Mouse (Mus musculus): ENCODE results near the gene Specc1. TPM values are rescaled to one million over a fixed set of nuclear protein-coding genes. Genes with fewer than 3 reads are reported as not detected.

Specc1 gene
- total RNA-seq, 1 experiment from 2014 or later, result 19.6 TPM

DNA sequence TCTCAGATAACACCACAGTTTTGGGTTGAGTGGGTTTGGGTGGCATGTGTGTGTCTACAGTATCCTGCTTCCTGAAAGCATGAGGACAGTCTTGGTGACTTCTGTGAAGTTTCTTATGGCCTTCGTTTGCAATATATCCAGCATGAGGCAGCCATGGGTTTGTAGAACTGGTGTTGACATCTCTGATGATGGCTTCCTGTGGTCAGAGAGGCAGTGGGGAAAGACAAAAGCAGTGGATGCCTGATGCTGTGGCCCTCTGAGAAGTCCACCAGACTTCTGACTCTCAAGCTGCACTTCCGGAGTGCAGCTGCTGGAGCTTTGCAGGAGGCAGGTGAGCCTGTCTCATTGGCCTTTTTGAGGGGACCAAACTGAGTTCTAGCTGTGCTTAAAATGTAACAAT lies 60.4 kb downstream of the Specc1 start:
- no peak for DNase-seq

DNA sequence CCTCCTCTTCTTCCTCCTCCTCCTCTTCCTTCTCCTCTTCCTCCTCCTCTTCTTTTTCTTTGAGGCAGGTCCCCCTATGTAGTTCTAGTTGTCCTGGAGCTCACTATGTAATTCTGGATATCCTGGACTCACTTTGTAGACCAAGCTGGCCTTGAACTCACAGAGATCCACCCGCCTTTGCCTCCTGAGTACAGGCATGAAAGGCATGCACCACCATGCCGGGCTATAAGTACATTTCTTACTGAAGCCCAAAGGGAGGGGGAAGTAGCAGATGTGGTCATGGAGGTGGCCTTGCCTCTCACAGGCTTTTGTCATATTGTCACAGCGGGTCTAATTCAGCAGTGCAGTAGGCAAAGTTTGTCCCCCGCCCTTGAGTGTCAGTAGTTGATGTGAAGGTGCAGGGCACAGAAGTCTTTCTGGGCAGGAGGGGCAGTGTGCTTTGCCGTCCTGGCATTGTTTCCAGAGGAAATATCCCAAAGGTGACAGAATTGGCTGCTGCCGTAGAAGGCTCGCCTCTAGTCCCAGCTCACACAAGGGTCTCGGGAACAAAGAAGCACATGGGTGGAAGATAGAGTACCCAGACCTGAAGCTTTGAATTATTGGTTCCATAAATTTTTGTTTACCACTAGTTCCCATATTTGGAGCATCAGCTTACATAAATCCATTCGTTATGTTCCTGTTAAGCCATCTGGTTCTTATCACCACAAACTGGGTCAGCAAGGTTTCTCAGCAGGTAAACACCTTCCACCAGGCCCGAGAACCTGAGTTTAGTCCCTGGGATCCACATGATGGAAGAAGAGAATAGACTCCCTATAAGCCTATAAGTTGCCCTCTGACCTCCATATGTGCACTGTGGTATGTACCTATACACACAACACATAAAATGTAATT lies 62.0 kb downstream of the Specc1 start:
- no peak for DNase-seq

DNA sequence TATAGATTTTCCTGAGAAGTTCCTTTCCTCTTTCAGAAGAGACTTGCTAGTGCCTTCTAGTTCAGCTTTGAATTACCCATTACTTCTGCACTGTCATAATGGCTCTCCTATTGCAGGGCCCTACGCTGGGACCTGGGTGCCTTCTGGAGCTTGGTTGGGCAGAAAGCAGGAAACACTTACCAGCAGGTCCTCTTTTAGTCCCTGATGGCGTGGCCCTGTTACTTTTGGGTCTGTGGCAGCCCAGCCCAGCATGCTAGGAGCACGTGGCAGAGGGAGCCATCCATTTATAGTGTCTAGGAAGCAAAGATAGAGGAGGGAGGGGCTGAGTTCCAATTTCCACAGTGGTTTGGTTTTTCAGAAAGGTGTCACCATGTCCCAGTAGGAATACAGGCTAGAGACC lies 63.3 kb downstream of the Specc1 start:
- no peak for DNase-seq

DNA sequence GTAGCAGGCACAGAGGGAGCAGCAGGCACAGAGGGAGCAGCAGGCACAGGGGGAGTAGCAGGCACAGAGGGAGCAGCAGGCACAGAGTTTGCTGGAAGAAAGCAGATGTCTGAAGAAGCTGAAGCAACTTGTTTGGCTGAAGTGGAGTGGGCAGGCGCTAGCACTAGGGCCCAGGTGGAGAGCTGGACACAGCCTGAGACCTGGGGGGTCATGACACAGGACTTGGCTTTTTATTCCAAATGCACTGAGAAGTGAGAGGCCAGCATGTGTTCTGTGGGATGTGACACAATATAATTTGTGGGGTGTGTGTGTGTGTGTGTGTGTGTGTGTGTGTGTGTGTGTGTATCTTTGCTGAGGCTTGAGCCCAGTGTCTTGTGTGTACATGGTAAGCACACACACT lies 64.3 kb downstream of the Specc1 start:
- no peak for DNase-seq

DNA sequence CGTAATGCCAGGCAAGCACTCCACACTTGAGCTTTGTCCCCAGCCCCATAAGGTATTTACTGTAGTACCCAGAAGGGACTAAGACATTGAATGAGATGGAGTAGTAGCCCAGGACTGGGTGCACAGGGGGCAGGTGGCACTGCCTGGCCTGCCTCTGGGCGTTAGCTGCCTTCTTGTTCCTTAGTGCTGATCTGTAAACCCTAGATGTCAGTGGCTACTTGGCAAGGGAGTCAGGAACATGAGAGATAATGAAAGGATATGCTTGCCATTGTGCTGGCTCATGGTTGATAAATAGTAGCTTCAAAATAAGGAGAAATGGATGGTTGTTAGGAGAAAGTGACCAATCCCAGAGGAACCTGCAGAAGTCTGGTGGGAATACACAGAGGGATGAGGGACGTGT lies 65.5 kb downstream of the Specc1 start:
- no peak for DNase-seq

DNA sequence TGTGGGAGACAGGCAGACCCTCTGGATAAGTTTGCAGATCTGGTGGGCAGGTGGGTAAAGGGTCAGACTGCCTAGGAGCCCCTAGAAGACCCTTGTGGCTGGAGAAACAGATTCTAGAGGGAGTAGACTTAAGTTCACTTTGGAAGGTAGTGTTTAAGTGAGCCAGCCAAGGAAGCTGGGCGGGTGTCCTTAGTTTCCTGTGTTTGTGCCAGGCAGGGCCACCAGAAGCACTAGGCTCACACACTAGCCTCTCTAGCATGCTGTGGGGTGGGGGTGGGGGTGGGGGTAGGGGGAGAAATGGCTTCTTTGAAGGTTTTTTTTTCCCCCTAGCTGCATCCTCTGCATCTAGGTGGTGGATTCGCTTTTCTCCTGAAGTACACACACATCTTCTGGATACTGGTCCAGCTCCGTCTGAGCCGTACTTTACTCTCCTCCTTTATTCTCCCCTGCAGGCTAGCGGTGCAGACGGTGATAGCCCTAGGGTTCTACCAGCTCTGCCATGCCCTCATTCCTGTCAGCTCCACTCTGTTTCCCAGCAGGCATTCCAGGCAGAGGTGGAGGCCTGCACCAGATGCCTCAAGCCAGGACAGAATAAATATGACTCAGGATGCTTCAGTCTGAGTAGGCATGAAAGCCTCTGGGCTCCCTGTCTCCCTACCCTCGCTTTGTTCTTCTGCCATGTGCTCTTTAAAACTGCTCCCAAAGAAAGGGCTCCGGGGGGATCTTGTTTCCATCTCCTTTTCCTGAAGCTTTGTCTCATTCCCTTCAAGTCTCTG lies 66.3 kb downstream of the Specc1 start:
- no peak for DNase-seq

DNA sequence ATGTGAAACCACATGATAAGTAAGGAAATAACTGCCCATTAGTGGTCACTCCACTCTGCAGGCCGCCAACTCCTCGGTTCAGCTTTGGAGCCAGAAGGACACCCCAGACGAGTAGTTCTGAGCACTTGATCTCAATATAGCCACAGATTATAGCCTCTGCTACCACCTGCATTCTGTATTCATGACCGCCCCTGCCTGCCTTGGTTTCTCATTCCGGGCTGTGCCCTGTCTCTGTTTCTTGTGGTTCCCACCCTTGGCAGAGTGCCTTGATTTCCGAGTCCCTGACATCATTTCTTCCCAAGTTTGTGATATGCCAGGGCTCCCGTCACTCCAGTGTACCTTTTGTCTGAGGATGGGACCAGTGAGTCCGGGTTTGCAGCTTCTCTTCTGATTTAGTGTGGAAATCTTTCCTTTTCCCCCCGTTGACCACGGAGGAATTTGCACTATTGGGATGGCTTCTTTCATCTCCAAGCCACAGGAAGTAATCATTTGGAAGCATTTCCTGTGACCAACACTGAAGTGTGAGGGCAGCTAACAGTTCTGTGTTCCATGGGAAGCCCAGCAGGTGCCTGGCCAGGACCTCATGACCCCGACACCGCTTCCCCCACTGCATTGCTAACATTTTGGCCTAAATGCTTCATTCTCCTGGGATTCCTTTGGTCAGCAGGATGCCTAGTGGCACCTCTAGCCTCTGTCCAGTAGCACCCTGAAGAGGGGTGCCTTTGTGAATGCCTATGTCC lies 67.1 kb downstream of the Specc1 start:
- no peak for DNase-seq

DNA sequence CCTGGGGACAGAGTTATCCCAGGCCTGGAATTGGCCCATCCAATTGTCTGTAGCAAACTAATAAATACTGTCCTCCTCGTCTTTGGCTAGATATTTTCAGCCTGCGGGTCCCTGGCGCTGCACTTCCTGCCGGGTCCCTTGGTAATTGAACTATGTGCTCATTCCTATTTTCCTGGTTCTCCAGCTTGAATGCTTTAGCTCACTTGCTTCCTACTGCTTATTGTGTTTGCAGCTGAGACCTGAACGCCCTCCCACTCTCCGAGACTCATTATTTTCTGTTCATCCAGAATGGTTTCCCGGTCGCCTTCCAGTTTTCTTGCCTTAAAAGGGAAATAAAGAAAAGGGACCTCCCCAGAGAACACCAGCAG lies 67.7 kb downstream of the Specc1 start:
- no peak for DNase-seq

DNA sequence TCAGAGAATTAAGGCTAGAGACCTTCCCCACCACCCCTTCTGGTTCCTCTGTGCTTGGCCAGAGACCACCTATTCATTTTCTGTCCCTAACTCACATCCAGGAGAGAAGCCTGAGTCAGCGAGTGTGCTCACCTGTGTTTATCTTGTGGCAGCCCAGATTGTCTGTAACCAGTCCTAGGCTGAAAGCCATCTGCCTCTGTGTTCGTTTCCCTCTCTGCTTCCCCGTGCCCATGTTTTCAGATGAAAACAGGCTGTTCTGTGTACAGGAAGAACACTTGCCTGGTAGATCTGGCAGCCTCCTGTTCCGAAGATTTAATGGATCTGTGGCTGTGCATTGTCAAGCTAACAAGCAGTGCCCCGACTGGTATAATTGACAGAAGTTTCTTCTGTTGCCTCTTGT lies 68.4 kb downstream of the Specc1 start:
- no peak for DNase-seq

DNA sequence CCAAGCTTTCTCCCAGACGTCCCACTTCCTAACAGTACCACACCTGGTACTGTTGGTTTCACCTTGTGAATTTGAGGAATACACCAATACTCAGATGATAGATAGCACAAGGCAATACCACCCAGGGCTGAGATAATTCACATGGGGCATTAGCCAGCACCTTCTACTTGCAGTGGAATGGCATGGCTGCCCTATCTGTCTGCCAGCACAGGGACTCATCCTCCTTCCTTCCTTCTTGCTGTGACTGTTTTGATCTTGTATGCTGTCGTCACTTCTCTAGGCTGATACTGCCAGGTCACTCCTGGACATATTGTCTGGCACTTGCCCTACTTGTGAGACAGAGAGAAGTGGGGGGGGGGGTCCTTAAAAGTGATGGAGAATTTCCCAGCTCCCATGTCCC lies 69.2 kb downstream of the Specc1 start:
- no peak for DNase-seq

DNA sequence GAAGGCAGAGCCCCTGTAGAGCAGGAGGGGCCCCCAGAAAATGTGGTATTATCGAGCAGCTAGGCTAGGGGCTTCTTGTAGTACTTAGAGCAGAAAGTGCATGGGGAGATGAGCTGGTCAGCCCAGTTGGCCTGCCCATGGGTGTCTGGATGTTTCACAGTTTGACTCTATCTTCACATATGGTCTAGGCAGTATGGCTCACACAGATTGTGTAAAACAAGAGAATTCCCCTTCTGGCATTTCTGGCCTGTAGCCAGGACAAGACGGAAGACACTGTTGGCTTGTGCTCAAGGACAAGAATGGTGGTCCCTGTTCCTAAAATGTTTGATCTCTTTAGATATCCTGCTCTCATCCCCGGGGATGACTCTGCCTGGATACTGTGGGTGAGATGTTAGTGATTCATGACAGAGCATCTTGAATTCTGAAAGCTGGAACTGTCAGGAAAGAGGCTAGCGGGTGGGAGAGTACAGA lies 69.8 kb downstream of the Specc1 start:
- DNase-seq, result no peak

DNA sequence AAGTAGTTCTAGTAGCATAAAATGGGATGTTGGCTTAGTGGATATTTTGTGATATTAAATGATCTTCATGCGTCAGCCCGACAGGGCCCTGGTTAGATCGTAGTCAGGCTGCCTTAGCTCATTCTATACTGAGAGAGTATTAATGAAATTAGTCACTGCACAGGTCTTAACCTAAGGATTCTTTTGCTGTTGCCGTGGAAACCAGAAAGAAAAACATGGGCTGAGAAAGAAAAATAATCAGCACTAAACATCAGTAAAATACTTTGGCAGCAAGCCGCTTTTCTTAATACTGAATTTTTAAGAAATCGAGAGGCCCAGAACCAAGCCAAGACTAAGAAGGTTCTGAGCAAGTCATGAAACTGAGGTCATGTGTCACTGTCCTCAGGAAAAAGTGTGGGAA lies 70.7 kb downstream of the Specc1 start:
- DNase-seq, result no peak

DNA sequence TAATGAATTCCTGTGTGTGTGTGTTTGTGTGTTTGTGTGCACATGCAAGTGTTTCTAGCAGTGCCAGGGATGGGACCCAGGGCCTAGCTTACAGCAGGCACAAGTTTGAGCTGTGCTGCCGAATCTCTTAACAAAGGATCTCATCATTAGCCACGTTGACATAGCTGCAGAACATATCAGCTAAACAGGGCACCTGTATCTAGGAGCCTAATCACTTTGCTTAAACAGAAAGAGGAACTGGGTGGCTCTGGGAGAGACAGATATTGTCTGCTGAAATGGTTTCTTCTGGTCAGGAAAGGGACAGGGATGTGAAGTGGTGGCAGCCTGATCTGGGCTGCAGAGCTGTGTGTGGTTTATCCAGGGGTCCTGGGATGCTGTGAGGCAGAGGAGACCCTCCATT lies 71.1 kb downstream of the Specc1 start:
- no peak for DNase-seq

DNA sequence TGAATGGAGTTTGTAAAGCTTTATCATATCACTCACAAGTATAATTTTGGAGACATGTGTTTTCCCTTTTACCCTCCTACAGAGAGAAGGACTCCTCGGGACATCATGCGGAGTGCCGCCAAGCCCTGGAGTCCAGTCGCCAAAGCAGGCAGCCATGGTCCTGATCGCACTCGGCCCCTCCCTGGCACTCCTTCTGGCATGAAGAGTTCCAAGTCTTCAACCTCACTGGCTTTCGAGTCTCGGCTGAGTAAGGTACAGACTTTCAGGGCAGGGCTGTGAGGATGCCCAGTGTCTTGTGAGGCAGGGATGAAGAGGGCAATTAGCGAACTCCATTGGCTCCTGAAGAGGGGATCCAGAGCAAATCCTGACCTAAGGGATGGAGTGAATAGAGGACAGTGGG lies 72.6 kb downstream of the Specc1 start:
- DNase-seq, result no peak

DNA sequence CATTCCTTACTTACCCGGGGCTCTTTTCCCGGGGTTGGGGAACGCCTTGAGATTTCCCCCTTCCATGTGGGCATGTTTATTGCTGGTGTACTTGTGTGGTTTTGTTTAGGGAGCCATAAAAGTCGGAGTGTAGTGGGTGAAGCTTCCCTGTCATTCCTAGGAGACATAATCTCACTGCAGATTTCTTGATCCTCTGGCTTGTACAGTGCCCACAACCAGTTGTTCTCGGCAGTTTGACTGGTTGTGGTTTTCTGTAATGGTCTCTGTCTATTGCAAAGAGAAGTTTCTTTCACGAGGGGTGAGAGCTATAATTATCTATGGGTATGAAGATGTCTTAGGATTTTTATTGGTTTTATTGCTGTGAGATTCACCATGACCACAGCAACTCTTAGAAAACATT lies 78.0 kb downstream of the Specc1 start:
- no peak for DNase-seq

DNA sequence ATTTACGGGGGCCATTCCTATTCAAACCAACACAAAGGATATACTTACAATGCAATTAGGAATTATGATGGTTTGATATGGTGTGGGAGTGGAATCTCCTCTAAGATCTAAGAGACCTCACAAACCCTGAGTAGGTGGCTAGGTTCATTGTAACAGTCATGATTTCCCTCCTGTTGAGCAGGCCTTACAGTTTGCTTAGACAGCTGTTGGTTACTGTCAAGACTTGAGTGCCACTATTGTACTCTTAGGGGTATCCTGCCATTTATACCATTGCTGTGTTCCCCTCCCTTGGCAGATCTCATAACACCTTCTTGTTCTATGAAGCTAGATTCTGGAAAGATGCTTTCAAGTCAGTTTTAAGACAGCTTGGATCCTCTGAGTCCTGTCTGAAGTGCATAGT lies 78.7 kb downstream of the Specc1 start:
- no peak for DNase-seq

DNA sequence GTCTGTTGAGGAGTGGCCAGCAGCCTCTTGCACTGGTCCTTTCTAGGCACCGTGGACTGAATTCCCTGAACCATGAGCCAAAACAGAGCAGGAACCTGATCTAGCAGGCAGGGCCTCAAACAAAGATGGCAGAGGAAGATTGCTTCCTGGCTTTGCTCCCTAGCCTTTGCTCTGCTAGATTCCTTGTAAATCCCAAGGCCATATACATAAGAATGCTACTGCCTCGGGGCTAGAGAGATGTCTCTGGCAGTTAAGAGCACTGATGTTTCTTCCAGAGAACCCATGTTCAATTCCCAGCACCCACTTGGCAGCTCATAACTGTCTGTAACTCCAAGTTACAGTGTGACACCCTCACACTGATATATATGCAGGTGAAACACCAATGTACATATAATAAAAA lies 83.6 kb downstream of the Specc1 start:
- no peak for DNase-seq

DNA sequence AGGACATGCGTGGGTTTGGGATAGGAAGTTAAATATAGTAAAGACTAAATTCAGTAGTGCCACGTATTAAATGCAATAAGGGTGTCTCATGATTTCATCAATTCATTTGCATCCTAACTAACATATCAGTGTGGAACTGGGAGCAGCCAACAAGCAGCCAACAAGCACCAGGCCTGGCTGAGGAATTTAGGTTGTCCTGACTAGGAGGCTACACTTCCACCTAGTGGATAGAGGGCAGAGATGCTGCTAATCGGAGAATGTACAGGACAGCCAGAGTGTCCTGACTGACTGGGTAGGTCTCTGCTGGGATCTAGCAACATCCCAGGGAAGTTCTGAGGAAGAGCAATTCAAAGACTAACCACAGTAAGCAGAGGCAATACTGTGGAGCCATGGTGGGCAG lies 88.1 kb downstream of the Specc1 start:
- peak; percentile 60 for DNase-seq

DNA sequence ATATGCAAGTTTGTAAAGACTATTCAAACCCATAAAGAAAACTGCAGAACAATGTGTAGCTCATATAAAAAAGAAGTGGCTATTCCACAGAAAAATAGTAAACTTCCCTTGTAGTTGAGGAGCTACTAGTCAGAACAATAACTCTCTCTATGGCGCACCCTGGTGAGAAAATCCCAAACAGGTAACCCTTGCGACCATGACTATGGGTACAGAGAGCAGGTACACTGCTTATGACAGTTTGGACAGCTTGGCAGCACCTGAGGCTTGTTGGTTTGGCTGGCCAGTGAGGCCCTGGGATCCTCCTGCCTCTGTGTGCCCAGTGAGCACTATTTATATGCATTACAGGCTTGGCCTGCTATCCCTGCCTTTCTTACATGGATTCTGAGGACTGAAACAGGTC lies 89.4 kb downstream of the Specc1 start:
- no peak for DNase-seq

DNA sequence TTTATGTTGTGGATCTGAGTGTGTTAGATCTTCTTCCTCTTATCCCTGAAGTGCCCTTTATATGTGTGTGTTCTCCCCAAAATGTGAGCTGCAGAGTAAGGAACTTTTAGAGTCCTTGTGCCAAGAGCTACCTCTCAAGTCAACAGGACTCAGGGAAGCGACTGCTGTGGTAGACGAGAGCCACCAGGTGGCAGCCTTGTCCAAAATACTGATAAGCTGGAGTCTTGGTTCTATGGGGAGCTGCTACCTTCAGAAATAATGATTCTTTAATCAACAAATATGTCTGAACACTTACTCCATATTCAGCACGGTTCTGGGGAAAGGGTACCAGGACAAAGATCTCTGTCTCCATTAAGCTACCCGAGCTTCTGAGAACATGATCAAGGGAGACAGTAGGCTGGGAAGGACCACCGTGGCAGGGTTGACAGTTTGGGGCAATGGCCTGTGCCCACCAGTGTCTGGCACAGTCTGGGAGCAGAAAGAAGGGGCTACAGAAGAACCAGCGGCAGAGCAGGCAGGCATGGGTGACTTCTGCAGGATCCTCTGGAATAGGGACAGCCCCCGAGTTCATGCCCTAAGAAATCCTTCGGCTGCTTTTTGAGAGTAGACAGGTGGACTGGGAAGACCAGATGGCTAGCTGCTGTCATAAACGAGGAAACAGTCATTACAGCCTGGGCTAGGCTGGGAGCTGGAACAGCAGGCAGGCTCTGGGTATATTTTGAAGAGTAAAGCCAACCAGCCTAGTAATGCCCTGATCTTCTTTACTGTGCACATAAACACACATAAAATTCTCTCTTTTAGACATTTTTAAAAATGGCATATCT lies 91.5 kb downstream of the Specc1 start:
- peak; percentile 82 for DNase-seq

DNA sequence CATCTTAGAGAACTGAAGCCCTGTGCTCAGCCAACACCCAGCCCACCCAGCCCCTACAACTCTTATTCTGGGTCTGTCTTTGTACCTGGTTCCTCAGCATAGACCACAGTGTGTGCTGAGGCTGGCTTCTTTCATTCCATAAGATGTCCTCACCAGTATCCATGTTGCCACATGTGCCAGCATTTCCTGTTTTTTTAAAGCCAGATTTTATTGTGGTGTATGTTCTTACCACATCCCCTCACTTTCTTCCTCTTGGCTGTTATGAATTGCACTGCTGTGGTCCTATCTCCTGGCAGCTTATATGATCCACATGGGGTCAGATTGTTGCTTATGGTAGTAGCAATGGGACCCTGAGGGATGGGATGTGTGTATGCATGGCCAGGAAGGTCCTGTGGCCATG lies 92.6 kb downstream of the Specc1 start:
- no peak for DNase-seq

Data from adrenal gland, postnatal 14 days (tissue).